Mouse (Mus musculus) MEL (cell line): ENCODE measurements around the gene 1700013G24Rik. TPM values are rescaled to one million over a fixed set of nuclear protein-coding genes. Genes with fewer than 3 reads are reported as not detected.

Experiments used
- DNase-seq: peaks from one replicate; pipeline ENCODE4 v3.0.0; 2011; ENCODE audit warnings: low read depth, low spot score
- H3K27ac ChIP-seq: 2 replicates; pipeline ENCODE4 v1.5.1; 2012; ENCODE audit warnings: low read depth, mild to moderate bottlenecking, control low read depth, low read length, moderate library complexity; ENCODE audit not compliant: control insufficient read depth
- H3K27me3 ChIP-seq, 2 experiments: fragments of 150-350 bp in 1 of 2; sonication (generic) in 1 of 2; 2 replicates each; pipeline ENCODE4 v1.6.1; 2012; ENCODE audit warnings: low read length in 2 of 2, mild to moderate bottlenecking in 2 of 2, improper control_type of control experiment in 1 of 2, moderate library complexity in 1 of 2; ENCODE audit not compliant: insufficient read depth in 2 of 2, control insufficient read depth in 1 of 2
- H3K36me3 ChIP-seq, 2 experiments: 2 replicates each; pipeline ENCODE4 v1.6.1; 2012 to 2014; ENCODE audit warnings: low read length in 2 of 2, improper control_type of control experiment in 1 of 2, inconsistent platforms in 1 of 2, mild to moderate bottlenecking in 1 of 2; ENCODE audit not compliant: insufficient read depth in 2 of 2, control insufficient read depth in 1 of 2
- H3K4me1 ChIP-seq, 2 experiments: fragments of 150-350 bp in 1 of 2; sonication (generic) in 1 of 2; 2 replicates each; pipeline ENCODE4 v1.6.1; 2012; ENCODE audit warnings: low read length in 2 of 2, improper control_type of control experiment in 1 of 2, mild to moderate bottlenecking in 1 of 2; ENCODE audit not compliant: insufficient read depth in 2 of 2, control insufficient read depth in 1 of 2
- H3K4me3 ChIP-seq, 2 experiments: fragments of 150-350 bp in 1 of 2; sonication (generic) in 1 of 2; 2 replicates each; pipeline ENCODE4 v1.5.1; 2012; ENCODE audit warnings: low read depth in 2 of 2, low read length in 2 of 2, mild to moderate bottlenecking in 2 of 2, moderate library complexity in 2 of 2, control low read depth in 1 of 2, improper control_type of control experiment in 1 of 2; ENCODE audit not compliant: control insufficient read depth in 1 of 2, insufficient read depth in 1 of 2
- H3K79me2 ChIP-seq: 2 replicates; pipeline ENCODE4 v1.6.1; 2012; ENCODE audit warnings: mild to moderate bottlenecking, low read length, moderate library complexity; ENCODE audit not compliant: control insufficient read depth, poor library complexity, insufficient read depth
- H3K9ac ChIP-seq: 2 replicates; pipeline ENCODE4 v1.6.1; 2012; ENCODE audit warnings: low read depth, mild to moderate bottlenecking, control low read depth, low read length, moderate library complexity; ENCODE audit not compliant: control insufficient read depth, poor library complexity, severe bottlenecking
- H3K9me3 ChIP-seq: fragments of 150-350 bp; sonication (generic); replicated peaks from 2 replicates; pipeline ENCODE4 v1.6.1; 2012; ENCODE audit warnings: mild to moderate bottlenecking, low read length, improper control_type of control experiment, moderate library complexity; ENCODE audit not compliant: insufficient read depth
- E2F4 ChIP-seq: IDR thresholded peaks from 2 replicates; pipeline ENCODE4 v1.6.1; 2011; ENCODE audit warnings: low read depth, low read length, improper control_type of control experiment, borderline replicate concordance
- EP300 ChIP-seq, 2 experiments: IDR thresholded peaks; 2 replicates each; pipeline ENCODE4 v1.6.1; 2011; ENCODE audit warnings: improper control_type of control experiment in 2 of 2, low read length in 2 of 2, low read depth in 1 of 2, mild to moderate bottlenecking in 1 of 2
- GABPA ChIP-seq: IDR thresholded peaks from 2 replicates; pipeline ENCODE4 v1.6.1; 2012; ENCODE audit warnings: low read depth, mild to moderate bottlenecking, inconsistent platforms, low read length, improper control_type of control experiment, moderate library complexity
- MAZ ChIP-seq: IDR thresholded peaks from 2 replicates; pipeline ENCODE4 v1.6.1; 2012; ENCODE audit warnings: low read depth, mild to moderate bottlenecking, inconsistent platforms, low read length, improper control_type of control experiment
- MEF2A ChIP-seq: IDR thresholded peaks from 2 replicates; pipeline ENCODE4 v1.6.1; 2014; ENCODE audit warnings: low read depth, mild to moderate bottlenecking, inconsistent platforms, low read length, improper control_type of control experiment; ENCODE audit not compliant: poor library complexity, insufficient replicate concordance, severe bottlenecking; ENCODE audit errors: extremely low read depth
- MXI1 ChIP-seq: IDR thresholded peaks from 2 replicates; pipeline ENCODE4 v1.6.1; 2011; ENCODE audit warnings: mild to moderate bottlenecking, low read depth, low read length, improper control_type of control experiment
- MYB ChIP-seq: IDR thresholded peaks from 2 replicates; pipeline ENCODE4 v1.6.1; 2011; ENCODE audit warnings: mild to moderate bottlenecking, low read depth, low read length, improper control_type of control experiment
- MYC ChIP-seq: IDR thresholded peaks from 2 replicates; pipeline ENCODE4 v1.6.1; 2011; ENCODE audit warnings: low read depth, mild to moderate bottlenecking, low read length, improper control_type of control experiment, moderate library complexity
- POLR2A ChIP-seq, 2 experiments: IDR thresholded peaks; 2 replicates each; pipeline ENCODE4 v1.6.1; 2011 to 2012; ENCODE audit warnings: low read length in 2 of 2, mild to moderate bottlenecking in 2 of 2, control low read depth in 1 of 2, improper control_type of control experiment in 1 of 2, low read depth in 1 of 2, moderate library complexity in 1 of 2; ENCODE audit not compliant: control insufficient read depth in 1 of 2, insufficient read depth in 1 of 2, poor library complexity in 1 of 2
- SMC3 ChIP-seq: IDR thresholded peaks from 2 replicates; pipeline ENCODE4 v1.6.1; 2011; ENCODE audit warnings: low read depth, low read length, improper control_type of control experiment
- UBTF ChIP-seq: IDR thresholded peaks from 2 replicates; pipeline ENCODE4 v1.6.1; 2012; ENCODE audit warnings: low read depth, mild to moderate bottlenecking, inconsistent platforms, low read length, improper control_type of control experiment, moderate library complexity, borderline replicate concordance; ENCODE audit not compliant: insufficient read depth
- polyA plus RNA-seq, 2 experiments: library from polyadenylated mRNA; stranded (reverse) in 1 of 2; unstranded in 1 of 2; fragments of >175 nt in 1 of 2; fragments of >200 nt in 1 of 2; gene quantifications; 2 replicates each; pipeline versions ENCODE4 v1.2.1 to v1.2.4; 2012; ENCODE audit warnings: low replicate concordance in 2 of 2, low read depth in 1 of 2; ENCODE audit not compliant: insufficient read length in 2 of 2, insufficient read depth in 1 of 2, missing spikeins in 1 of 2
- total RNA-seq: library from RNA; depleted of rRNA; stranded (reverse); fragments of 300-350 nt; gene quantifications from 2 replicates; pipeline ENCODE4 v1.2.3, GENCODE M21; 2012

The 1700013G24Rik gene
- total and polyA plus RNA-seq, 3 experiments = not detected

GRCm38 (mm10) chr4:137477611-137478010, 24.5 kb downstream of the 1700013G24Rik start:
- Histone ChIP-seq H3K79me2 (no peaks in the 10 kb centered on the region), H3K9me3 (no peaks in the 10 kb centered on the region), H3K4me3 (no peak overlapping the region), H3K9ac (no peak overlapping the region), H3K27ac (no peak overlapping the region), H3K36me3 (no peaks in the 10 kb centered on the region), H3K27me3 (no peaks in the 10 kb centered on the region), H3K4me1 (no peaks in the 10 kb centered on the region)
- no peak for DNase-seq
- TF ChIP-seq UBTF = no peak

- H3K9ac ChIP-seq = no peak overlapping the region
- no peaks in the 10 kb centered on the region for H3K79me2 ChIP-seq
- H3K9me3 ChIP-seq = no peaks in the 10 kb centered on the region
- no peak overlapping the region for H3K4me3 ChIP-seq
- no peaks in the 10 kb centered on the region for H3K4me1 ChIP-seq
- H3K27ac ChIP-seq = no peak overlapping the region
- DNase-seq = no peak
- H3K36me3 ChIP-seq = no peaks in the 10 kb centered on the region
- no peaks in the 10 kb centered on the region for H3K27me3 ChIP-seq
- TF ChIP-seq GABPA (no peak), MEF2A (no peak), E2F4 (no peak)
These were observed 25.2 kb downstream of the 1700013G24Rik start for GRCm38 (mm10) chr4:137478306-137478705.

GRCm38 (mm10) chr4:137479757-137480156, 26.7 kb downstream of the 1700013G24Rik start:
- H3K79me2 ChIP-seq = no peaks in the 10 kb centered on the region
- no peaks in the 10 kb centered on the region for H3K9me3 ChIP-seq
- no peak for DNase-seq
- H3K27ac ChIP-seq = no peak overlapping the region
- TF ChIP-seq MAZ (no peak), SMC3 (no peak), POLR2A (IDR thresholded peaks at IDR 0.05; ENCODE audit: control insufficient read depth in 1 of 2, insufficient read depth in 1 of 2, low read depth in 1 of 2, low read length in 2 of 2, poor library complexity in 1 of 2) (no peak), EP300 (IDR thresholded peaks at IDR 0.05; ENCODE audit: low read depth in 1 of 2, low read length in 2 of 2) (no peak), MYB (no peak), MYC (no peak), MEF2A (no peak), MXI1 (no peak)
- peaks cover 0 to 5% of the 10 kb centered on the region in 2 experiments; a peak in 1 of 4 replicates for H3K4me1 ChIP-seq
- H3K27me3 ChIP-seq = no peaks in the 10 kb centered on the region
- H3K4me3 ChIP-seq = no peak overlapping the region
- no peak overlapping the region for H3K9ac ChIP-seq
- H3K36me3 ChIP-seq = no peaks in the 10 kb centered on the region
